Mouse (Mus musculus): ENCODE measurements at regions not wholly inside any gene's neighbourhood (a gene's known extent, or its start where the extent isn't known, plus 50 kb on each side); places are given as distances from the start of the nearest gene placed in this dataset.
A peak's percentile ranks its signal among the peaks of the same experiment; 100 is the strongest.

- intact Hi-C loops (cut with DNase I; ENCODE audit: low total_unique reads) = no loop called here
- no peak for DNase-seq
Measured at GRCm38 (mm10) chr8:116452806-116453205, 52.0 kb upstream of the Dynlrb2 start.

- DNase-seq = no peak
- intact Hi-C loops (cut with DNase I; ENCODE audit: low total_unique reads) = no loop called here
Measured at GRCm38 (mm10) chr8:116451397-116451796, 53.4 kb upstream of the Dynlrb2 start.

- no peak for DNase-seq
- intact Hi-C loops (cut with DNase I; ENCODE audit: low total_unique reads) = no loop called here
Measured at GRCm38 (mm10) chr8:116447452-116447851, 57.3 kb upstream of the Dynlrb2 start.

GRCm38 (mm10) chr8:116442827-116443226 lies 61.9 kb upstream of the Dynlrb2 start:
- intact Hi-C loops (cut with DNase I; ENCODE audit: low total_unique reads) = no loop called here

GRCm38 (mm10) chr8:116438895-116439294 lies 65.9 kb upstream of the Dynlrb2 start:
- intact Hi-C loops (cut with DNase I; ENCODE audit: low total_unique reads) = loop anchor here (10.0 kb wide), 1 partner anchor 724 kb away; no protein-coding TSS in a partner anchor
- DNase-seq = peak; percentile 75

More at GRCm38 (mm10) chr8:116442827-116443226, 61.9 kb upstream of the Dynlrb2 start:
- no peak for DNase-seq

- intact Hi-C loops (cut with DNase I; ENCODE audit: low total_unique reads) = loop anchor here (10.0 kb wide), 1 partner anchor 721 kb away; no protein-coding TSS in a partner anchor
Measured at GRCm38 (mm10) chr8:116435268-116435980, 69.3 kb upstream of the Dynlrb2 start.

GRCm38 (mm10) chr8:116430051-116430450 lies 74.7 kb upstream of the Dynlrb2 start:
- DNase-seq = peak; percentile 30
- intact Hi-C loops (cut with DNase I; ENCODE audit: low total_unique reads) = loop anchor here (10.0 kb wide), 1 partner anchor 715 kb away; no protein-coding TSS in a partner anchor

More at GRCm38 (mm10) chr8:116435268-116435980, 69.3 kb upstream of the Dynlrb2 start:
- no peak for DNase-seq

- no peak for DNase-seq
- intact Hi-C loops (cut with DNase I; ENCODE audit: low total_unique reads) = loop anchor here (10.0 kb wide), 1 partner anchor 715 kb away; no protein-coding TSS in a partner anchor
Measured at GRCm38 (mm10) chr8:116429649-116430048, 75.1 kb upstream of the Dynlrb2 start.

- DNase-seq = no peak
- intact Hi-C loops (cut with DNase I; ENCODE audit: low total_unique reads) = no loop called here
Measured at GRCm38 (mm10) chr8:116422826-116423225, 81.9 kb upstream of the Dynlrb2 start.

GRCm38 (mm10) chr8:116412703-116413102 lies 92.1 kb upstream of the Dynlrb2 start:
- intact Hi-C loops (cut with DNase I; ENCODE audit: low total_unique reads) = no loop called here
- DNase-seq = no peak

- intact Hi-C loops (cut with DNase I; ENCODE audit: low total_unique reads) = no loop called here
Measured at GRCm38 (mm10) chr8:116410041-116410440, 94.7 kb upstream of the Dynlrb2 start.

GRCm38 (mm10) chr8:116409011-116409410 lies 95.8 kb upstream of the Dynlrb2 start:
- intact Hi-C loops (cut with DNase I; ENCODE audit: low total_unique reads) = no loop called here
- DNase-seq = no peak

More at GRCm38 (mm10) chr8:116410041-116410440, 94.7 kb upstream of the Dynlrb2 start:
- no peak for DNase-seq

- intact Hi-C loops (cut with DNase I; ENCODE audit: low total_unique reads) = no loop called here
- DNase-seq = no peak
Measured at GRCm38 (mm10) chr8:116404571-116404970, 100.2 kb upstream of the Dynlrb2 start.

GRCm38 (mm10) chr8:116403366-116403765 lies 101.4 kb upstream of the Dynlrb2 start:
- intact Hi-C loops (cut with DNase I; ENCODE audit: low total_unique reads) = no loop called here
- DNase-seq = no peak

- DNase-seq = no peak
- intact Hi-C loops (cut with DNase I; ENCODE audit: low total_unique reads) = no loop called here
Measured at GRCm38 (mm10) chr8:116399452-116399851, 105.3 kb upstream of the Dynlrb2 start.

GRCm38 (mm10) chr8:116398565-116399205 lies 106.1 kb upstream of the Dynlrb2 start:
- DNase-seq = no peak
- intact Hi-C loops (cut with DNase I; ENCODE audit: low total_unique reads) = no loop called here

GRCm38 (mm10) chr8:116385193-116385955 lies 119.4 kb upstream of the Dynlrb2 start:
- no peak for DNase-seq
- intact Hi-C loops (cut with DNase I; ENCODE audit: low total_unique reads) = no loop called here

GRCm38 (mm10) chr8:116384418-116385089 lies 120.2 kb upstream of the Dynlrb2 start:
- no peak for DNase-seq
- intact Hi-C loops (cut with DNase I; ENCODE audit: low total_unique reads) = no loop called here
